Mouse (Mus musculus) midbrain, embryonic 10.5 days (tissue): ENCODE results near the gene Bod1. TPM values are rescaled to one million over a fixed set of nuclear protein-coding genes. Genes with fewer than 3 reads are reported as not detected.

Experiments
- DNase-seq: peaks from one replicate; pipeline ENCODE4 v3.0.0-alpha.2; 2017; ENCODE audit warnings: low spot score
- H3K27ac ChIP-seq: fragments of 300-500 bp; sonication (generic); replicated peaks from 2 replicates; pipeline ENCODE4 v1.5.1; 2016; ENCODE audit warnings: mild to moderate bottlenecking
- H3K27me3 ChIP-seq: fragments of 300-500 bp; sonication (generic); 2 replicates; pipeline ENCODE4 v1.6.1; 2016; ENCODE audit warnings: low read depth, mild to moderate bottlenecking; ENCODE audit not compliant: poor library complexity, severe bottlenecking
- H3K36me3 ChIP-seq: fragments of 300-500 bp; sonication (generic); 2 replicates; pipeline ENCODE4 v1.6.1; 2016; ENCODE audit warnings: mild to moderate bottlenecking, moderate library complexity
- H3K4me1 ChIP-seq: fragments of 300-500 bp; sonication (generic); 2 replicates; pipeline ENCODE4 v1.6.1; 2016
- H3K4me3 ChIP-seq: fragments of 300-500 bp; sonication (generic); 2 replicates; pipeline ENCODE4 v1.5.1; 2016; ENCODE audit warnings: mild to moderate bottlenecking, moderate library complexity
- H3K9me3 ChIP-seq: fragments of 300-500 bp; sonication (generic); replicated peaks from 2 replicates; pipeline ENCODE4 v1.6.1; 2016; ENCODE audit warnings: mild to moderate bottlenecking
- WGBS: fragments of 180-500 bp; shearing (Covaris S2); methylation state at CpG from one replicate; pipeline ENCODE4 v1.1.7; 2016; 5-methylcytosine and 5-hydroxymethylcytosine counted together
- polyA plus RNA-seq: library from polyadenylated mRNA; unstranded; fragments of >200 nt; fragmentation: Nextera tagmentation; extraction: Ambion mirVana; gene quantifications from 2 replicates; pipeline ENCODE4 v1.2.1, GENCODE M21; 2016

Gene Bod1
- polyA plus RNA-seq, 1 experiment from 2014 or later, result 123 TPM

- Histone ChIP-seq H3K27ac (no peak overlapping the region), H3K4me3 (no peak overlapping the region), H3K36me3 (peaks cover 64% of the 10 kb centered on the region), H3K4me1 (no peaks in the 10 kb centered on the region), H3K9me3 (no peaks in the 10 kb centered on the region), H3K27me3 (no peaks in the 10 kb centered on the region)
- DNase-seq, result no peak
- WGBS, result 94% methylated on average over 7 of the region's 7 CpGs
Observed at GRCm38 (mm10) chr11:31662214-31662613, 9.5 kb downstream of the Bod1 start.

DNA sequence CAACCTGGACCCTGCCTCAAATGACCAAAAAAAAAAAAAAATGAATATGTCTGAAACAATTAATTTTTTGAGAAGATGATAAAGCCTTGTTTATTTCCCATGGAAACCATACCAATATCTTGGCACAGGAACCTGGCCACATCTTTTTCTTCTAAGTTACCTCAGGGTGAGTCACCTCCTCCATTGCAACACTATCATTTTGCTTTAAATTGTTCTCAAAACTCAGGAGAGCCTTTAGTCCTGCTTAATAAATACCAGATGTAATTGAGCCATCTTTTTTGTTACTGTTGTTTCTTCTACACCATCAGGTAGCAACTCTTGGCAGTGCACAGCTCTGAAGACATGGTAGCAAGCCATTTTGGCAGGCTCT, 13.9 kb downstream of the Bod1 start:
- no peaks in the 10 kb centered on the region for H3K9me3 ChIP-seq
- H3K4me3 ChIP-seq, result no peak overlapping the region
- no peak overlapping the region for H3K27ac ChIP-seq
- H3K4me1 ChIP-seq, result no peaks in the 10 kb centered on the region
- H3K27me3 ChIP-seq, result no peaks in the 10 kb centered on the region
- DNase-seq, result no peak
- H3K36me3 ChIP-seq, result peaks cover 20% of the 10 kb centered on the region

GRCm38 (mm10) chr11:31657168-31657805, 14.4 kb downstream of the Bod1 start:
- peaks cover 15% of the 10 kb centered on the region for H3K36me3 ChIP-seq
- H3K4me3 ChIP-seq, result no peak overlapping the region
- H3K4me1 ChIP-seq, result no peaks in the 10 kb centered on the region
- no peaks in the 10 kb centered on the region for H3K9me3 ChIP-seq
- no peak overlapping the region for H3K27ac ChIP-seq
- no peak for DNase-seq
- 76% methylated on average over 5 of the region's 5 CpGs for WGBS
- no peaks in the 10 kb centered on the region for H3K27me3 ChIP-seq

DNA sequence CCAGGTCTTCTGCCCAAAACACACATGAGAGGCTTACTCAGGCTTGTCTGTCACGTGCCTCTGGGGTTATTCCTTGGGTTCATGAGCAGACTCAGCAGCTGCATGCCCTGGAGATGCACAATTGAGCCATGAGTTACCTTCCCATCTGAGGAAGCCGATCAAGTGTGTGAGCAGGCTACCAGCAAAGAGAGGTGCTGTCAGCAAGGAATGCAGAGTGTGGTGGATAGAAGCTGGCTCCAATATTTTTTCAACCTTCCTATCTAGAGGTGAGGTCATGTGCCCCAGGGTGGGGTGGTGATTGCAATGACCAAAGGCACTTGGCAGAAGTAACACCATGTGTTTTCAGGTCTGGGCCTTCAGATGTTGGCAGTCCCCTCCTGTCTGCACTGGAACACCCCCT, 22.2 kb downstream of the Bod1 start:
- Histone ChIP-seq H3K9me3 (no peaks in the 10 kb centered on the region), H3K4me3 (no peak overlapping the region), H3K36me3 (no peaks in the 10 kb centered on the region), H3K4me1 (no peaks in the 10 kb centered on the region), H3K27ac (no peak overlapping the region), H3K27me3 (no peaks in the 10 kb centered on the region)
- WGBS, result 70% methylated on average over 2 of the region's 2 CpGs
- DNase-seq, result no peak

GRCm38 (mm10) chr11:31647268-31647667, 24.4 kb downstream of the Bod1 start:
- Histone ChIP-seq H3K4me3 (no peak overlapping the region), H3K27me3 (no peaks in the 10 kb centered on the region), H3K4me1 (no peaks in the 10 kb centered on the region), H3K9me3 (no peaks in the 10 kb centered on the region), H3K27ac (no peak overlapping the region), H3K36me3 (no peaks in the 10 kb centered on the region)
- 93% methylated on average over 10 of the region's 10 CpGs for WGBS
- DNase-seq, result no peak

DNA sequence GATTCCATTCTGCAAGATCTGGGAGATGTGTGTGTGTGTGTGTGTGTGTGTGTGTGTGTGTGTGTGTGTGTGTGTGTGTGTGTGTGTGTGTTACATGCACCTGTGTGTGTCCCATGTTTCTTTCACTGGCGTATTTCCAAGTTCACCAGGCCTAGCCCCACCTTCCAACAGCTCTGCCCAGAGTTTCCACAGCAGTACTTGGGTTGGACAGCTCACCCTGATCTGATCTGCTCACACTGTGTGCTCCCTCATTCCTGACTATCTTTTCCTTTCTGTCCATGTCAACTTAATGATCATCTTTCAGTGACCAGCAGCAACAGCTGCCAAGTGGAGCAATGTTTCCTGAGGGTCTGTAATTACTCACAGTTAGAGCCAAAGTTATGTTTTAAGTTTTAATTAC, 25.1 kb downstream of the Bod1 start:
- H3K27me3 ChIP-seq, result no peaks in the 10 kb centered on the region
- no peak for DNase-seq
- no peak overlapping the region for H3K27ac ChIP-seq
- no peak overlapping the region for H3K4me3 ChIP-seq
- H3K4me1 ChIP-seq, result no peaks in the 10 kb centered on the region
- H3K36me3 ChIP-seq, result no peaks in the 10 kb centered on the region
- 67% methylated on average over 1 of the region's 1 CpGs for WGBS
- H3K9me3 ChIP-seq, result no peaks in the 10 kb centered on the region

DNA sequence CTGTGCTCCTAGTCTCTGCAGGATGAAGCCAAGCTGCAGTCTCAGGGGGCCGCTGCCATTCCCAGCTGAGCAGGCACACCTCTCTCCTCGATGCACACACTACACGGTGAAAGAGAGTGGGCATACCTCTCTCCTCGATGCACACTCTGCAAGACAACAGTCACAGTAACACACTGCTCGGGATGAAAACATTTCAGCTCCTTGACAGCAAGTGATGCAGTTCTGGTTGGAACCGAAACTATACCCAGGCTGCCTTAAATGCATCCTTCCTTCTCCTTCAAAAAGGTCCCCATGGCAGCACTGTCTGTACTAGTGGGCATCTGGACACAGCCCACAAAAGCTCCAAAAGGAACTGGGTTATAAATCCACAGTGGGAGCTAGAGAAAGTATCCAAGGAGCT, 28.6 kb downstream of the Bod1 start:
- H3K27ac ChIP-seq, result no peak overlapping the region
- H3K36me3 ChIP-seq, result no peaks in the 10 kb centered on the region
- H3K27me3 ChIP-seq, result no peaks in the 10 kb centered on the region
- DNase-seq, result no peak
- H3K4me3 ChIP-seq, result no peak overlapping the region
- no peaks in the 10 kb centered on the region for H3K4me1 ChIP-seq
- no peaks in the 10 kb centered on the region for H3K9me3 ChIP-seq
- 81% methylated on average over 6 of the region's 6 CpGs for WGBS

DNA sequence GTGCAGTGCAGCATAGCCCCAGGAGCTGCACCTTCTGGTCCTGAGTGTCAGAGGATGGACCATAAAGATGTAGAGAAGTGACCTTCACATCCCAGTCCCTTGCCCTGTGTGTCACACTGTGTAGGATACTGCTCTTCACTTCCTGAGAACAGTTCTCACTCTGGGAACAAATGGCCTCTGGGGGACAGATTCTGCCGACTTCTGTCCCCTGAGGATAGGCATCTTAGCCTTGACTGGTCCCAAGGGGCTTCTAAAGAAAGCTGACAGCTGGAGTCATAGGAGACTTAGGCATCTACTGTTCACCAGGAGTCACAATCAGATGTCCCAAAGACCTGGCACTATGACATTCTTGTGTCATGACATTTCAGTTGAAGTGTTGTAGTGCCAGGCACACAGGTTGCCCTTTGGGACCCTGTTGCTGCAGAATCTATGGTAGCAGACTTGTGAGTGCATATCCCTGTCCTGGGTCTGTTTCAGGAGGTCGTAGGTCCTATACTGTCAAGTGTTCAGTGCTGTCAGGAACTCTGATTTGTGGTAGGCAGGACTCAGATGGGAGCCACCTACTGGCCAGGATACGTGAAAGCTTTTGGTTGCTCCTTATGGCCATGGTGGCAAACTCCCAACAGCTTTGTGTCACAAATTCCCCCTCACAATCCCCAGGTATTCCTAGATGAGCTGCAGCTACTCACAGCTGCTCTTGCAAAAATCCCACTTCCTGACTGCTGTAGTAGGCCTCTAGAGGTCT, 30.4 kb downstream of the Bod1 start:
- no peak for DNase-seq
- 39% methylated on average over 3 of the region's 3 CpGs for WGBS
- no peak overlapping the region for H3K27ac ChIP-seq
- no peaks in the 10 kb centered on the region for H3K36me3 ChIP-seq
- no peak overlapping the region for H3K4me3 ChIP-seq
- H3K4me1 ChIP-seq, result no peaks in the 10 kb centered on the region
- no peaks in the 10 kb centered on the region for H3K9me3 ChIP-seq
- H3K27me3 ChIP-seq, result no peaks in the 10 kb centered on the region

DNA sequence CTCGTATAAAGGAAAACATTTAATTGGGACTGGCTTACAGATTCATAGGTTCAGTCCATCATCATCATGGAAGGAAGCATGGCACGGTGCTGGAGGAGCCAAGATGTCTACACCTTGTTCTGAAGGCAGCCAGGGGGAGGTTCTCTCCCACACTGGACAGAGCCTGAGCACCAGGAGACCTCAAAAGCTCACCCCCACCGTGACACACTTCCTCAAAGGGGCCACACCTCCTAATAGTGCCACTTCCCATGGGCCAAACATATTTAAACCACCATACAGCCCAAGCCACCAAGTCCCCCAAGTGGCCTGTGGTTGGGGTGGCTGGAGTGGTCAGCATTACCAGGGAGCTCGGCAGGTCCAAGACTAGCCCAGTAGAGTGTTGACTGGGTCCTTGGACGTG, 31.5 kb downstream of the Bod1 start:
- Histone ChIP-seq H3K4me3 (no peak overlapping the region), H3K4me1 (no peaks in the 10 kb centered on the region), H3K27me3 (no peaks in the 10 kb centered on the region), H3K27ac (no peak overlapping the region), H3K36me3 (no peaks in the 10 kb centered on the region), H3K9me3 (no peaks in the 10 kb centered on the region)
- DNase-seq, result no peak
- WGBS, result 80% methylated on average over 5 of the region's 5 CpGs

DNA sequence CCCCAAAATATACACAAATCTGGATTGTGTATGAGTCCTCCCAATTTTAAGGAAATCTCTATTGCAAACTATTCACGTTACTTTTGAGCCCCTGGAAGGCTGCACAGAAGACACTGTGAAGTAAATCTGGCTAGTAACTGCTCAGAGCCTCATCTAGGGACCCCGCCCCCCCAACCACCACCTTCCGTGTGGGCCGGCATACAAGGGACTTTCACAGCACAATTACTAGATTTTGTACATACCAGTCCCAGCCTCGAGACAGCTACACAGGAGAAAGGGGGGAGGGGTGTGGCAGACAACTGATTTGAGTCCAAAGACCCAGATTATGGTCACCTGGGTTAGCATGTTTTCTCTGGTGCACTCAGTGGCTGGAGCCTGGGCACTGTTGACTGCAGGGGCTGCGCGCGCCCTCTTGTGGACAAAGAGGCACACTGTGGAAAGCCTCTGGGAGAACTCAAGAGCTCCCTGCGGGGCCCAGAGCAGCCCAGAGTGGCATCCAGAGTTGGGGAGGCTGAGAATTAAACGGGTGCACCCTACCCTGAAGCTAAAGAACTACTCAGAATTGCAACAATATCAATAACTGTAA, 33.8 kb downstream of the Bod1 start:
- Histone ChIP-seq H3K4me3 (no peak overlapping the region), H3K9me3 (no peaks in the 10 kb centered on the region), H3K27me3 (no peaks in the 10 kb centered on the region), H3K4me1 (no peaks in the 10 kb centered on the region), H3K36me3 (no peaks in the 10 kb centered on the region), H3K27ac (no peak overlapping the region)
- WGBS, result 34% methylated on average over 10 of the region's 10 CpGs
- DNase-seq, result peak; percentile 79

- H3K4me3 ChIP-seq, result no peak overlapping the region
- no peaks in the 10 kb centered on the region for H3K4me1 ChIP-seq
- H3K9me3 ChIP-seq, result no peaks in the 10 kb centered on the region
- H3K36me3 ChIP-seq, result no peaks in the 10 kb centered on the region
- no peak overlapping the region for H3K27ac ChIP-seq
- no peaks in the 10 kb centered on the region for H3K27me3 ChIP-seq
- WGBS, result 91% methylated on average over 5 of the region's 5 CpGs
- DNase-seq, result no peak
Observed at GRCm38 (mm10) chr11:31628700-31629099, 43.0 kb downstream of the Bod1 start.

DNA sequence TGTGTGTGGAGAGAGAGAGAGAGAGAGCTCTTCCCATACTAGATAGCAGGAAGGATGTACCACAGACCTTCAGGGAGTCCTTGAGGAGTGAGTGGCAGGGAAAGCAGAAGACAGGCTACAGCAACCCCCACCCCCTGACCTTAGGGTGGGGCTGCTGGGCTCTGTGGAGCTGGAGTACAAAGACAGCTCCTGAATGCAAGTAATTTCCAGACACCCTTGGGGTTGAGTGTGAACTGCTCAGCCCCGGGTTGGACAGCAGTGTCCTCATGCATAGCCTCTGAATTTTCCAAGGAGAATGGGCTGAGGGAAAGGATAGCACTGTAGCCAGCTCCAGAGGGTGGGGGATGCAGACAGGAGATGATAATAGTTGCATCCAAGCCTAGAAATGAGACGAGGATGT, 50.9 kb downstream of the Bod1 start:
- WGBS, result 71% methylated on average over 2 of the region's 2 CpGs
- H3K4me3 ChIP-seq, result no peak overlapping the region
- no peak overlapping the region for H3K27ac ChIP-seq
- DNase-seq, result no peak
- H3K4me1 ChIP-seq, result no peaks in the 10 kb centered on the region
- H3K9me3 ChIP-seq, result no peaks in the 10 kb centered on the region
- H3K27me3 ChIP-seq, result no peaks in the 10 kb centered on the region
- no peaks in the 10 kb centered on the region for H3K36me3 ChIP-seq

- no peaks in the 10 kb centered on the region for H3K9me3 ChIP-seq
- no peak overlapping the region for H3K27ac ChIP-seq
- peaks cover 7% of the 10 kb centered on the region; the same call in 1 of the 2 replicates for H3K4me1 ChIP-seq
- no peak overlapping the region for H3K4me3 ChIP-seq
- H3K36me3 ChIP-seq, result no peaks in the 10 kb centered on the region
- WGBS, result 83% methylated on average over 3 of the region's 3 CpGs
- no peak for DNase-seq
- no peaks in the 10 kb centered on the region for H3K27me3 ChIP-seq
Observed at GRCm38 (mm10) chr11:31617797-31618196, 53.9 kb downstream of the Bod1 start.
